Mouse (Mus musculus): Measurements from ENCODE around the gene Lima1.

The Lima1 gene

GRCm38 (mm10) chr15:99867654-99868053 lies 7.6 kb downstream of the Lima1 start:
- no peak for DNase-seq (ENCODE audit: low read depth, low spot score)

- DNase-seq (ENCODE audit: low read depth, low spot score): no peak
These were observed 8.6 kb downstream of the Lima1 start for GRCm38 (mm10) chr15:99866450-99867221.

DNA sequence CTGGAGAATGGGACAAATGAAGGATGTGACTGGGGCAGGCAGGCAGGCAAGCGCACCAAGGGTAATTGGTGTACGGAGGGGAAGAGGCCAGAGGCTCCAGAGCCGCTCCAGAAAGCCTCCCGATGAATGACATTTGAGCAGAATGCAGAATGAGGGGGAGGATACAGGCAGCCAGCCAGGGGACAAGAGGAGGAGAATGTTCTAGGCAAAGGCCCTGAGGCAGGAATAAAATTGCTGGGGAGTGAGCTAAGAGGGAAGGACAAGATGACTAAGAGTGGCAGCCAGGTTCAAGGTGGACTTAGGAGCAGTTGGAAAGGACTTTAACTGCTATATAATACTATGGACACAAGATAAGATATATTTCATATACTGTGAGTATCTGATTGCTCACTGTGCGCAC lies 9.3 kb downstream of the Lima1 start:
- DNase-seq (ENCODE audit: low read depth, low spot score): no peak

DNA sequence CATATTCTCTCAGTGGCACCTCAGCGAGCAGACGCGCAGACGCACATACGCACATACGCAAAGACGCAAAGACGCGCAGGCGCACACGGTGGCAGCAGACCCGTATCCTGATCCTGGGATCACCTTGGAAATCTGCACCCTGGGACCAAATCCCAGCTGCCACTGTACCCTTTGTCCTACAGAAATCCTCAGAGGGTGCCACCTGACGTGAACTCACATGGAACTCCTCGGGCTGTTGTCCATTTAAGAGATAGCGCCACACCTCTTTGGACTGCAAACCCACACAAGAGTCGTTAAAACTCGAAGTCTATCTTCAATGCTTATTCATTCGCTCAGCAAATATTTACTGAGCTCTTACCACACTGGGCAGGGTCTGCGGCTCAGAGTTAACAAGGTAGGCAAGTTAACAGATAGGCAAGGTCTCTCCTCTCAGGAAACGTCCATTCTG lies 9.7 kb downstream of the Lima1 start:
- DNase-seq (ENCODE audit: low read depth, low spot score): peak; percentile 30

DNA sequence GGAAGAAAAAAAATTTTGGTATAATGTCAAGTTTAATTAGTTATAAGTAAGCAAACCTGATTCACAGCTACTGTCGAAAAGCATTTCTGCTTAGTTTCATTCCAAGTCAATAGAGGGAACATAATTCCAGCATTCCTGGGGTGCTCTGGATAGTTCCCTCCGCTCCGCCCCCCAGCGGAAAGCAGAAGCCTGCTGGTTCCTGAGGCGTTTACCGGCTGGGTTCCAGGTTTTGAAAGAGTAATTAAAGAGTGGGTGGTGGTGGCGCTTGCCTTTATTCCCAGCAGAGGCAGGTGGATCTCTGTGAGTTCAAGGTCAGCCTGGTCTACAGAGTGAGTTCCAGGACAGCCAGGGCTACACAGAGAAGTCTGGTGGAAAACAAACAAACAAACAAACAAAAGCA lies 10.2 kb downstream of the Lima1 start:
- no peak for DNase-seq (ENCODE audit: low read depth, low spot score)

GRCm38 (mm10) chr15:99863786-99864185 lies 11.5 kb downstream of the Lima1 start:
- peak; percentile 74 for DNase-seq (ENCODE audit: low read depth, low spot score)

- no peak for DNase-seq (ENCODE audit: low read depth, low spot score)
These were observed 11.9 kb downstream of the Lima1 start for GRCm38 (mm10) chr15:99863358-99863757.

DNA sequence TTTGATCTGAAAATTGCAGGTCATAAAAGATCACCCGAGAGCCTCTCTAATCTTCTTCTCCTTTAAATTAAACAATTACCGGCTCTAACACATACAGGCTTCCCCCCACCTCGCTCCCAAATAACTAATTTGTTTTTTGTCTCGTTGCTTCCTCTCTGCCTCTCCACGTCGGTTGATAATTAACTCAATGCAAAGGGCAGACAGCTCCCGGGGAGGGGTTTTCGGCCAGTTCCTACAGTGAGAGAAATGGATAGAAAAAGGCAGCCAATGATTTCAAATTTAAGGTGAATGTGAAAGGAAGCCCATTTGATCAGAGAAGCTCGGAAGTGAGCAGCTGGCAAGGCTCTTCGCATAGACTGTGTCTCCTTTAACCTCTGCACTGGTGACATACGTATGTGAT lies 12.8 kb downstream of the Lima1 start:
- no peak for DNase-seq (ENCODE audit: low read depth, low spot score)

GRCm38 (mm10) chr15:99861955-99862354 lies 13.3 kb downstream of the Lima1 start:
- DNase-seq (ENCODE audit: low read depth, low spot score): no peak

DNA sequence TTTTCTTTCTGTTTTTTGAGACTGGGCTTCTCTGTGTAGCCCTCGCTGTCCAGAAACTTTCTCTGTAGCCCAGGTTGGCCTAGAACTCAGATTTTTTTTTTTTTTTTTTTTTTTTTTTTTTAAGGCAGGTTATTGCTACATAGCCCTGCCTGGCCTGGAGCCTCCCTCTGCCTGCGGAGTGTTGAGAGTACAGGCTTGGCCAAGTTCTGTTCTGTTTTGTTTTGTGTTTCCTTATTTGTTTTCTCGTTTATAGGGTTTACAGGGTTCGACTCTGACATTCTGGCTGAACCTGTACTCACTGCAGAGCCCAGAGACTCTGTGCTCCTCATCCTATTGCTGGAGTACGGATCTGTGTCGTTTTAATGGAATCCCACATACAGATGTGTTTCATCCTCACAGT lies 13.7 kb downstream of the Lima1 start:
- DNase-seq (ENCODE audit: low read depth, low spot score): no peak

- no peak for DNase-seq (ENCODE audit: low read depth, low spot score)
These were observed 15.4 kb downstream of the Lima1 start for GRCm38 (mm10) chr15:99859644-99860392.

DNA sequence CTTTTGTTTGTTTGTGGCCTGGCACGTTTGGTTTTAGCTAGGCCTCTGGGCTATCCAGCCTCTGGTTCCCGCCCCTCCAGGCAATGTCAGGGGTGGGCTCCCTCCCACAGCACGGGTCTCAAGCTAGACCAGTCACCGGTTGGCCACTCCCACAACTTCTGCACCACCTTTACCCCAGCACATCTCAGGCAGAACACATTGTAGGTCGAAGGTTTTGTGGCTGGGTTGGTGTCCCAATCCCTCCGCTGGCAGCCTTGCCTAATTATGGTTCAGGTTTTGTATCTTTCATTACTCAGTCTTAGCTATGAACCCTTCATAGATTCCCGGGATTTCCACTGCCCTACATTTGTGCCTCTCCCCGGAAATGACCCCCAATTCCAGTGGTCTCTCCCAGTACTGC lies 17.8 kb downstream of the Lima1 start:
- DNase-seq (ENCODE audit: low read depth, low spot score): peak; percentile 71

- no peak for DNase-seq (ENCODE audit: low read depth, low spot score)
These were observed 20.1 kb downstream of the Lima1 start for GRCm38 (mm10) chr15:99855119-99855518.

- DNase-seq (ENCODE audit: low read depth, low spot score): no peak
These were observed 22.5 kb downstream of the Lima1 start for GRCm38 (mm10) chr15:99852606-99853237.

DNA sequence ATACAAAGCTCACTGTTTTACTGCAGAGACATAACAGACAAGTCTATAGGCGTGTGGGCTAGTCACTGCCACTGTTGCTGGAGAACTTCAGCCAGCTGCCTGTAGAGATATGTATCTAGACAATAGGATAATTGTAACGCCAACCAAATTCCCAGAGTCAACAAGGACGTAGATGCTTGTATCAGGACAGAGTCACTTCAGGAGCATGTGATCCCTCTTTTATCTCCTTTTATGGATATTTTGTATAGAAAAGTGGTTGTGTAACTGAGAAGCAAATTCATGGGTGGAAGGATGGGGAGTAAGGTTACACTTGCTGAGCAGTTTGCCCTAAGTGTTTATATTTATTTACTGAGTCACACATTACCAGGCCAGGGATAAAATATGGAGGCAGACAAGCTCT lies 25.0 kb downstream of the Lima1 start:
- DNase-seq (ENCODE audit: low read depth, low spot score): no peak

DNA sequence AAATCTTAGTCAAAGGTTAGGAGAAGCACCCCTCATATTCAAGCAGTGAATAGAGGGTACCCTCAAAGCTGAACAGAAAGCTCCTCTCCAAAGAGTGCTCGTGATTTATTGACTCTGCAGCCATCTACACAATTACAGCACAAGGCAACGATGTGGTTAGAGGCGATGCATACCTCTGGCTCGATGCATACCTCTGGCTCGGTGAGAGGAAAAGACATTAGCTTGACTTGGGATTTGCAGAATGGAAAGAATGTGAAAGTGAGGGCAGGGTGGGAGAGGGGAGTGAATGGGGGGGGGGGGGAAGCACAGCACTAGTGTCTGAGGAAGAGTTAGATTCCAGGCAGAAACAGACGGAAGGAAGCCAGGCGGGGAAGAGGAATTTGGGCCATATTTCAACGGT lies 27.3 kb downstream of the Lima1 start:
- DNase-seq (ENCODE audit: low read depth, low spot score): no peak

DNA sequence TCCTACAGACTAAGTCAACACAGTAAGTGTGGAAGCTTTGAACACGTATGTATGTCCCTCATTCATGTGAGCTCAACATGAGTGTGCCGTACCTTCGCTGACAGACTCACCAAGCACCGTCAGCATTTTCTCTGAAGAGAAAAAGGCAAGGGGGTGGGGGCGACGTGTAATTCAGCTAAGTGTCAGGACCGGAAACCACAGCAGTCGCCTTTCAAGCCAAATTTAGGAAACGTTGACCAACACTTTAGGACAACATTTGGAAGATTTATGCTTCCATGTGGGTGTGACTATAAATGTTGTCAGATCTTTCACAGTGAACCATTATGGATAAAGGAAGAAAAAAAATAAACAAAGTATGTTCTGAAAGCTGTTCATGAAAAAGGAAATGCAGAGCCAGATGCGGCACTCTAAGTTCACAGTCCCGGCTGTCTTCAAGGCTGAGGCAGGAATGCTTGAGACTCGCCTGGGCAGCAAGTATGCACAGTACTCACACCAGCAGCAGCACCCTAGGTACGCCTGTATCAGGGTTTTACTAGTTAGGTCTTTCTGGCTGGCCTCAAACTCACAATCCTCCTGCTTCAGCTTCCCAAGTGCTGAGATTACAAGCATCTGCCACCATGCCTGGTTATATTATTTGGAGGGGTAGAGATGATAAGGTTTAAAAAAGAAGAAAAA lies 27.9 kb downstream of the Lima1 start:
- DNase-seq (ENCODE audit: low read depth, low spot score): no peak

DNA sequence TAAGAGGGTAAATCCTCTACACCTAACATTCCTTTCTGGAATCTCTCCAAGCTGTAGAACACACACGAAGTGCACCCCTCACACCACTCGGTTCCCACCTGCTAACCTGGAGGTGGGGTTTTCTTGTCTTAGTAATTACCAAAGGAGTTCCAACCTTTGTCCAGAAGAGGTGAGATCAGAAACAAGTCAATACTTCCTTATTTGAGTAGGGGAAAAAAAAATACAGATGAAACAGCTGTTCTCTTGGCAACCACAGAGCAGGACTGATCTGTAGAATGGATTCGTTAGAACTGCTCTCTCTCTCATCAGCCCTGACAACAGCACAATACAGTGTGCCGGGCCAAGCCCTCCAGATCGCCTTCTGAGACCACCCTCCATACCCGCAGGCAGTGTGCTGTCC lies 28.6 kb downstream of the Lima1 start:
- DNase-seq (ENCODE audit: low read depth, low spot score): no peak

DNA sequence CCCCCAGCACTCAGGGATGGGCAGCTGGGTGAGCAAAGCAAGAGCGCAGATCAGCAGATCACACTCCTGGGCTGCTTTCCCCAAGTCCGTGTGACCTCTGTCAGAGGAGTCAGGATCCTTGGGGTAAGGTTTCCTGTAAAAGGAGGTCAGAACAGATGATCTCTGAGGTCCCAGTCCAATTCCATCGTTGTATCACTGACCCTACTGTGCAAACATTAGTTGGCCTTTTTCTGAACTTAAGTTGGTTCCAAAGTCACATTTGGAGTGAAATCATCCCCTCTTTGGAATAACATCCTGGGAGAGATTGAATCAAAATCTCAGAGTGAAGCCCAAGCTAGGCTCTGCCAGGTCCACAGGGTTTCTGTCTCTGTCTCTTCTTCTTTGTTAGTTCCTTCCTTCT lies 31.4 kb downstream of the Lima1 start:
- DNase-seq (ENCODE audit: low read depth, low spot score): no peak

- peak; percentile 84 for DNase-seq (ENCODE audit: low read depth, low spot score)
These were observed 35.3 kb downstream of the Lima1 start for GRCm38 (mm10) chr15:99839910-99840309.

DNA sequence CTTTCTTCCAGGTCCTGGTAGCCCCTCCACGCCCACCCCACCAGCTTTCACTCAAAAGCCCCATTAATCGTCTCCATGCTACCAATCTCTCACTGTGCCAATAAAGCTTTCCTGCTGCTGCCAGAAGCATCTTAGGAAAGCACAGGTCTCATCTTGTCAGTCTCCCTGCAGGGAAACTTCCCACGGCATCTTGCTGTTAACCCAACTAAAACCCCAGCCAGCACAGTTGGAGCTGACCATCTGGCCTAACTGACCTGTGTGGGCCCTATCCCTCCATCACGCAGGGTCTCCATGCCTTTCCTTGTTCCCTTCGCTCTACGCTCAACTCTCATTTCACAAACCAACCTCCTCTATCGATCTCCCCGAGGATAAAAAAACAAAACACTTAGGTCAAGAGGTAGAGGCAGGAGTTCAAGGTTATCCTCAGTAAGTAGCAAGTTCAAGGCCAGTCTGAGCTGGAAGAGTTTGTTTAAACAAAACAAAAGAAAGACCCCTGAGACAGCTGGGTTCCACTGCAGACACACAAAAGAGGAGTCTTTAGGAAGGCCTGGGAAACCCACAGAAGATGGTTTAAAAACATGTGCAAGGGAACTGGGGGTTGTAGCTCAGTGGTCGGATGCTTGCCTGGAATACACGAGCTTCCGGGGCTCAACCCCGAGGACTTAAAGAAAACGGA lies 36.0 kb downstream of the Lima1 start:
- peak; percentile 80 for DNase-seq (ENCODE audit: low read depth, low spot score)

Data from ES-CJ7 (cell line).